Mouse (Mus musculus) stomach, postnatal 0 days (tissue): ENCODE data around the gene Prelid1. TPM values are rescaled to one million over a fixed set of nuclear protein-coding genes. Genes with fewer than 3 reads are reported as not detected.
A peak's percentile ranks its signal among the peaks of the same experiment; 100 is the strongest.

ENCODE experiments used
- ATAC-seq: fragments of 200-750 bp; cut with Nextera tagmentation; 2 replicates; pipeline ENCODE4 v1.8.0; 2017; ENCODE audit not compliant: low FRiP score, low TSS enrichment
- DNase-seq: peaks from one replicate; pipeline ENCODE4 v3.0.0-alpha.2; 2016; ENCODE audit warnings: low spot score
- H3K27ac ChIP-seq: fragments of 300-500 bp; sonication (generic); replicated peaks from 2 replicates; pipeline ENCODE4 v1.5.1; 2014; ENCODE audit warnings: mild to moderate bottlenecking, control low read depth
- H3K27me3 ChIP-seq: fragments of 300-500 bp; sonication (generic); 2 replicates; pipeline ENCODE4 v1.6.1; 2014; ENCODE audit warnings: low read length; ENCODE audit not compliant: control insufficient read depth, insufficient read depth
- H3K36me3 ChIP-seq: fragments of 300-500 bp; sonication (generic); 2 replicates; pipeline ENCODE4 v1.6.1; 2014; ENCODE audit warnings: low read length, mixed read lengths; ENCODE audit not compliant: control insufficient read depth, insufficient read depth
- H3K4me1 ChIP-seq: fragments of 300-500 bp; sonication (generic); replicated peaks from 2 replicates; pipeline ENCODE4 v1.6.1; 2014; ENCODE audit warnings: antibody characterized with exemption; ENCODE audit not compliant: control insufficient read depth, insufficient read depth
- H3K4me2 ChIP-seq: fragments of 300-500 bp; sonication (generic); replicated peaks from 2 replicates; pipeline ENCODE4 v1.6.1; 2014; ENCODE audit warnings: low read depth, mild to moderate bottlenecking, control low read depth, moderate library complexity
- H3K4me3 ChIP-seq: fragments of 300-500 bp; sonication (generic); 2 replicates; pipeline ENCODE4 v1.5.1; 2014; ENCODE audit warnings: low read depth, low read length, control low read depth
- H3K9ac ChIP-seq: fragments of 300-500 bp; sonication (generic); 2 replicates; pipeline ENCODE4 v1.6.1; 2014; ENCODE audit warnings: mild to moderate bottlenecking, low read length, control low read depth, mixed read lengths
- H3K9me3 ChIP-seq: fragments of 300-500 bp; sonication (generic); 2 replicates; pipeline ENCODE4 v1.6.1; 2016; ENCODE audit warnings: low read length; ENCODE audit not compliant: control insufficient read depth
- CTCF ChIP-seq: IDR thresholded peaks from 2 replicates; pipeline ENCODE4 v1.5.1; 2016; ENCODE audit warnings: antibody characterized with exemption, low read depth, mild to moderate bottlenecking, moderate library complexity
- EP300 ChIP-seq: optimal IDR thresholded peaks from 2 replicates; pipeline ENCODE3; 2016; ENCODE audit warnings: antibody characterized with exemption
- WGBS: fragments of 180-500 bp; shearing (Covaris S2); extraction: QIAGEN DNeasy Blood & Tissue Kit; methylation state at CpG from one replicate; pipeline ENCODE4 v1.1.7; 2014; 5-methylcytosine and 5-hydroxymethylcytosine counted together
- polyA plus RNA-seq: library from polyadenylated mRNA; unstranded; fragments of >200 nt; fragmentation: Nextera tagmentation; extraction: Ambion mirVana; gene quantifications from 2 replicates; pipeline ENCODE4 v1.2.1, GENCODE M21; 2015

The Prelid1 gene
- polyA plus RNA-seq, 1 experiment from 2014 or later: 354 TPM

GRCm38 (mm10) chr13:55312028-55312630 lies 8.2 kb upstream of the Prelid1 start:
- peaks cover 34% of the 10 kb centered on the region for H3K36me3 ChIP-seq
- H3K9ac ChIP-seq: no peak overlapping the region
- no peak for TF ChIP-seq EP300
- TF ChIP-seq CTCF: no peak
- ATAC-seq: no peak
- H3K4me2 ChIP-seq: no peak overlapping the region
- no peak overlapping the region for H3K4me3 ChIP-seq
- no peaks in the 10 kb centered on the region for H3K4me1 ChIP-seq
- H3K27ac ChIP-seq: no peak overlapping the region
- no peaks in the 10 kb centered on the region for H3K27me3 ChIP-seq
- no peaks in the 10 kb centered on the region for H3K9me3 ChIP-seq
- WGBS: 86% methylated on average over 8 of the region's 8 CpGs
- no peak for DNase-seq

DNA sequence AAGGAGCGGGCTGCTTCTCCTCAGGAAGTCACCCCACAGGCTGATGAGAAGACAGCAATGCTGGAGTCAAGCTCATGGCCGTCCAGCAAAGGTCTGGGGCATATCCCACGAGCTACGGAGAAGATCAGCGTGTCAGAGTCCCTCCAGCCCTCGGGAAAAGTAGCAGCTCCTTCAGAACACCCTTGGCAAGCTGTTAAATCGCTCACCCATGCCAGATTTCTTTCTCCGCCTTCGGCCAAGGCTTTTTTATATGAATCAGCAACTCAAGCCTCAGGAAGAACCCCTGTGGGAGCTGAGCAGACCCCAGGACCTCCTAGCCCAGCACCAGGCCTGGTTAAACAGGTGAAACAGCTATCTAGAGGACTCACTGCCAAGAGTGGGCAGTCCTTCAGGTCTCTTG lies 7.2 kb upstream of the Prelid1 start:
- no peak for TF ChIP-seq EP300
- TF ChIP-seq CTCF: no peak
- DNase-seq (no peak), ATAC-seq (no peak)
- Histone ChIP-seq H3K27ac (no peak overlapping the region), H3K9me3 (no peaks in the 10 kb centered on the region), H3K4me3 (no peak overlapping the region), H3K36me3 (peaks cover 34% of the 10 kb centered on the region), H3K9ac (no peak overlapping the region), H3K4me2 (no peak overlapping the region), H3K4me1 (no peaks in the 10 kb centered on the region), H3K27me3 (no peaks in the 10 kb centered on the region)
- 85% methylated on average over 9 of the region's 9 CpGs for WGBS

DNA sequence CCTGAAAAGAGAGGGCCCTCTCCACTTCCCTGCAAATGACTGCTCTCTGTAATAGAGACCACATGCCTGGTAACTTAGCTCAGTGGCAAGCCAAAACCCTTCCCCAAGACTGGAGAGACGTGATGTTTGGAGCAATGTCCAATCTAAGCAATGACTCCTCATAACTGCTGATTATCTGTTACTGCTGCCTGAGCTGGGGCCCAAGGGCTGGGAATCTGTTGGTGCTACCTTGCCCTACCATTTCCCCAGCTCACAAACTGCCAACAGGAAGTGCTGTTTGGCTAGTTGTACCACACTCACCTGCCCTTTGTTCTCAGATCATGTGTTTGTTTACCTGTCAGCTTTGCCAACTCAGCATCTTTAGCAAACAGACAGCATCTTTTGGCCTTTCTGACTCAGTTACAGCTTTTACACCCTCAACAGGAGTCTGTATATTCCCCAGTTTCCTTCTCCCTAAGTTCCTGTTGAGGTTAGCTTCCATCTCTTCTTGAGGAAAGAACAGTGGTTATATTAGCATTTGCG lies 5.3 kb upstream of the Prelid1 start:
- Histone ChIP-seq H3K4me2 (no peak overlapping the region), H3K9me3 (no peaks in the 10 kb centered on the region), H3K4me3 (no peak overlapping the region), H3K9ac (no peak overlapping the region), H3K27ac (no peak overlapping the region), H3K36me3 (peaks cover 33% of the 10 kb centered on the region), H3K27me3 (no peaks in the 10 kb centered on the region), H3K4me1 (no peaks in the 10 kb centered on the region)
- 83% methylated on average over 2 of the region's 2 CpGs for WGBS
- DNase-seq: no peak
- ATAC-seq: no peak
- TF ChIP-seq CTCF: no peak
- TF ChIP-seq EP300: no peak

- TF ChIP-seq EP300 (no peak), CTCF (no peak)
- no peaks in the 10 kb centered on the region for H3K4me1 ChIP-seq
- H3K4me3 ChIP-seq: no peak overlapping the region
- no peak overlapping the region for H3K27ac ChIP-seq
- H3K9me3 ChIP-seq: no peaks in the 10 kb centered on the region
- H3K9ac ChIP-seq: no peak overlapping the region; the same call in 1 of the 2 replicates
- 84% methylated on average over 3 of the region's 3 CpGs for WGBS
- DNase-seq: no peak
- ATAC-seq: no peak
- H3K27me3 ChIP-seq: no peaks in the 10 kb centered on the region
- H3K36me3 ChIP-seq: peaks cover 23% of the 10 kb centered on the region
- H3K4me2 ChIP-seq: no peak overlapping the region
Measured at GRCm38 (mm10) chr13:55318351-55318750, 1.9 kb upstream of the Prelid1 start.

DNA sequence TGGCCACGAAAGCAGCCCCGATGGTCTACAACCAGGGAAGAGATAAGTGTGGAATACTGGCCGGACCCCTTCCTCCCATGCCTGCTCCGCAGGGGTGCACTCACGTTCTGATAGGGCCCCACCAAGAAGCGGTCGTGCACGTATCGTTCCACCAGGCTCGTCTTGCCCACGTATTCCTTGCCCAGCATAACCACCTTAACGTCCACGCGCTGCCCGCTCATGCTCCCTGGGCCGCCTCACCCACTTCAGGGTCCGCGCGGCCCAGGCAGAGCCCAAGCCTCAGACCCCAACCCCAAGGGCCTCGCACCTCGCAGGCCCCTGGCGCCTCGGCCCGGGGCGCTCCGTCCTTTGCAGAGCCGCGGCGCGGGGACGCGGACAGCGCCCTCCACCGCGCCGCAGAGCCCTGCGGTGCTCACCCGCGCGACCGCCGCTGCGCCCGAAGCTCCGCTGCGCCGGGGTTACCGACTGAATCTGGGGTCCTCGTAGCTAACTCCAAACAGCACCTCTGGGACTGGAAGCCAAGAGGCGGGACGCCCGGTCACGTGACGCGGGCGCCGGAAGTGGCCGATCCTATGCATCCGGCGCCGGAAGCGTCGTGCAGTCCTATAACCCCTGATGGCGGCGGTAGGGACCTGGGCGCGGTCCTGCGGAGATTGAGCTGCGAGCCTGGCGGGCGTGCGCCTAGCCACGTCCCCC lies 1.3 kb downstream of the Prelid1 start, which contains the start of gene Rab24:
Gene Rab24, minus strand, starts transcription at position 513 of the 696 bp plus-strand sequence.
- Histone ChIP-seq H3K36me3 (peaks cover 19% of the 10 kb centered on the region), H3K9me3 (no peaks in the 10 kb centered on the region), H3K4me2 (peak within 1 kb of the TSS; percentile 97), H3K9ac (peak within 1 kb of the TSS; percentile 95), H3K27ac (peak within 1 kb of the TSS; percentile 86), H3K27me3 (no peaks in the 10 kb centered on the region), H3K4me1 (no peaks in the 10 kb centered on the region), H3K4me3 (peak within 1 kb of the TSS; percentile 84)
- peak; percentile 89 for ATAC-seq
- under 1% methylated on average over 63 of the region's 73 CpGs for WGBS
- TF ChIP-seq CTCF (no peak), EP300 (no peak)
- DNase-seq: peak; percentile 93
